Mouse (Mus musculus) spleen, adult 18-20 months (tissue): ENCODE measurements around the gene Grap.

Source experiments
- DNase-seq, 2 experiments: peaks; one replicate each; pipeline ENCODE4 v3.0.0; 2022; ENCODE audit warnings: mixed read lengths in 2 of 2

Gene Grap

GRCm38 (mm10) chr11:61685119-61685725, 32.2 kb downstream of the Grap start:
- DNase-seq = no peak

- no peak for DNase-seq
These were observed 33.1 kb downstream of the Grap start for GRCm38 (mm10) chr11:61686141-61686540.

DNA sequence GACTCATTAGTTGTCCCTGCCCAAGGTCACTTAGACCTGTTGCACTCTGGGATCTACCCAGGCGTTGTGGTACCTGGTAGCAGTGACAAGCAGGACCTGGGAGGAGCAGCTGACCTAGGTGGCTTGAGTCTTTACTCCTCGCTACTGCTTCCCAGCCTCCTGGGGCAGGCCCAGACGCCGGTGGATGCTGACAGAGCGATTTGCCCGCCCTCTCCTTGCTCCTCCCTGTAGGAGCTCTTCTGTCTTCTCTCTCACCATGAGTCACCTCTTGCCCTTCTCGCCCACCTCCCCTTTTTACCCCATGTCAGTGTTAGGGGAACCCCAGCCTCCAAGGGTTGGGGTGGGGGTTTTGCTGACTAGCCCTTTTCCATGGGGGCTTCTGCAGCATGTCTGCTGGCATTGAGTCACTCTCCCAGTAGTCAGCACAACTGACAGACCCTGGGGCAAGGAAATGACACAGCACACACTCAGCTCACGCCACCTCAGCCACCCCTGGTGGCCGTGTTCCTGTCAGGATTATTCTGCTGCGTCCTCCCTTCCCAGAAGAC, 33.9 kb downstream of the Grap start:
- DNase-seq = no peak

GRCm38 (mm10) chr11:61687595-61687994, 34.5 kb downstream of the Grap start:
- no peak for DNase-seq

GRCm38 (mm10) chr11:61692996-61693395, 39.9 kb downstream of the Grap start:
- DNase-seq = no peak

- DNase-seq = no peak
These were observed 45.8 kb downstream of the Grap start for GRCm38 (mm10) chr11:61698852-61699251.

DNA sequence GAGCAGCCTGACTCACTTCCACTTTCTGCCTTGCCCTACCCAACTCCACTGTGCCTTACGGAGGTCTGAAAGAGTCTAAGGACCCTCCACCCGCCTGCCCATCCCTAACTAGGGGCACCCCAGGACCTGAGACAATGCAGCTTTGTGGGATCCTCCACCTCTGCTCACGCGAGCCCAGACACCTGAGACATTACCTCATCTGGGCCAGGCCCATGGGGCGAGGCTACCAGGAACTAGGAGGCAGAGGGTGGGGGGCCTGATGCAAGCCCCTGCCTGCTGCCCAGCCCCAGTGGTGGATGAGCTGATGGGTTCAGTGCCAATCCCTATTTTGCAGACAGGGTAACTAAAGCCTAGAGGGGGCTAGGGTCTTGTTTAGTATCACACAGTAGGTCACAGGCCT, 46.4 kb downstream of the Grap start:
- no peak for DNase-seq

GRCm38 (mm10) chr11:61699933-61700332, 46.9 kb downstream of the Grap start:
- no peak for DNase-seq

DNA sequence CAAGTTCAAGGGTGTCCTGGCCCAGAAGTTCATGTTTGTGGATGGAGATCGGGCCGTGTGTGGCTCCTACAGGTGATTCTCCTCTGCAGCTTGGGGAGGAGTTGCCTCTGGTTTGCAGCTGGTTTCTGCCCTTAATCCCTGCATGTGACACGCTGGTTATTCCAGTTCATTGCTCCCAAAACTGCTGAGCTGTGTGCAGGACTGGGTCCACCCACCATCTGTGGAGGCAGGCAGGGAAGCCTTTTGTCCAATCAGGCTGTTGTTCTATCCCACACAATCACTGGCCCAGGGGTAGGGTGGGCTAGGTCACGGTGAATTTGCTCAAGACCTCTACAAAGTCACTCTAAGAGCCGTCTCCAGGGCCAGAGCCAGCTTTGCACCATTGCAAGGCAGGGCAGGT, 48.6 kb downstream of the Grap start:
- no peak for DNase-seq

DNA sequence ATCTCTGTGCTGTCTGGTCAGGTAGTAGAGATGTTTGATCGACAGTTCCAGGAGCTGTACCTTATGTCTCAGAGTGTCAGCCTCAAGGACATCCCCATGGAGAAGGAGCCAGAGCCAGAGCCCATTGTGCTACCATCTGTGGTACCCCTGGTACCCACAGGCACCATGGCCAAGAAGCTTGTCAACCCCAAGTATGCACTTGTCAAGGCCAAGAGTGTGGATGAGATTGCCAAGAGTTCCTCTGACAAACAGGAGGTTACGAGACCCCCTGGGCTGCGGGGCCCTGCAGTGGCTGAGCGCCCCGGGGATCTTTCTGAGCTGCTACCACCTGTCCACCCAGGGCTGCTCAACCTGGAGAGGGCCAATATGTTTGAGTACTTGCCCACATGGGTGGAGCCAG, 49.4 kb downstream of the Grap start:
- DNase-seq = no peak

- no peak for DNase-seq
These were observed 52.5 kb downstream of the Grap start for GRCm38 (mm10) chr11:61705581-61705980.

DNA sequence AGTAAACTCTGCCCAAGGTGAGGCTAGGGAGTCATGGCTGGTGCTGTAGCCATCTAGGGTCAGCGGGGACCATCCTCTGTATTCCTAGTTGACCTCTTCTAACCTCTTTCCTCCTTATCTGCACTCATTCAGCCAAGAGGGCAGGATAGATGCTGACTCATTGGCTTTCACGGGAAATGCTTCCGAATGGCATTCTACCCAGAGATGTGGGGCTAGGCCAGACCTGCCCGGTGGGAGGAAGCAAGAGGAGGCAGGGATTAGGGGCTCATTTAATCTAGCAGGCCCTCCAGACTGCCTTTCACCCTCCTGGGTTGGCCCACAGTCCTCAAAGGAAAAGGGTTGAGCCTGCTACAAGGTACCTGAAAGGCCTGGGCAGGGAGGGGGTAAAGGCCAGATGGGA, 53.2 kb downstream of the Grap start:
- no peak for DNase-seq

DNA sequence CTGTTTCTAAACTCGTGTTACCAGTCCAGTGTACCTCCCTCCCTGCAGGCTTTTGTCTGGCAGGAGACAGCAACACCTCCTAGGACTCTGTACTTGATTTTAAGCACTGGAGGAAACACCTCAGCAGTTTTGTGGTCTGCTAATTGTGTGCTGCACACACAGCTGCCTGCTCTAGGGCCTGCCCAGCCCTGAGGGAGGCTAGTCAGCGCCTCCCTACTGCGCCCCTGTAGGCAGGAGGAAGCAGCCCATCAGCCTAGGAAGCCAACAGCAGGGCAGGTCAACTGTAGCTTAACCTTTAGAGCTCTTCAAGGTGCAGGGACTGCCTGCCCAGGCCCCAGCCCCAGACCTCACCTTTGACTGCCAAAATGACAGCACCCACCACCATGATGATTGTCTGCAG, 55.9 kb downstream of the Grap start:
- DNase-seq = no peak

GRCm38 (mm10) chr11:61713157-61713855, 60.2 kb downstream of the Grap start:
- no peak for DNase-seq

DNA sequence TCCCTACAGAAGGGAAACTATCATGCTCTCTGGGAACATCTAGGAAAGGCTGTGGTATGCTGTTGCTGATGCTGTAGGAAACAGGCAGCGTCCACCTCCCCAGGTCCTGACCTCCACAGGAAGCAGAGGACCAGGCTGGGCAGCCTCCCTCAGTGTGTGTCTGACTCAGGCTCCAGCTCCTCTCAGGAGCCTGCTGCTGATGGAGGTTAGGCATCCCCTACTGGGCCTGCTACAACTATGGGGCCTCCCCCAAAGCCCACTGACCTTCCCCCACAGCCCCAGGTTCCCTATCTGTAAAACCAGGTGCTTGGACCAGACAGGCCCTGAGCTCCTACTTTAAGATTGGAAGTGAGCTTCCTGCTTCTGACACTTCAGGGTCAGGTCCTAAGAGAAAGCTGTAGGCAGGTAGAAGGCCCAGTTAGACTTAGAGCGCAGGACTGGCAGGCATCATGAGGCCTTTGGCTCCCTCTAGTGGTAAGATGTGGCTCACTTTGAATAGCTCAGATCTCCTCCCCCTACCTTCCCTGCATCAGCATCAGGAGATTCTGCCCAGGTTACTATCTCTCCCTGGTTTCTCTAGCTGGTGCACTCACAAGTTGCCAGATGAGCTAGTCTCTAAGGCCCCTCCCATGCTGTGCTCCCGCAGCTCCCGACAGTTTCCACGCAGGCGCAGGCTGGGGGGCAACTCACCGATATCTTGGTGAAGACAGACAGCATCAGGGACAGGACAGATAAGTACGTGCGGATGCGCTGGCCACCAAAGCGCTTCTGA, 61.5 kb downstream of the Grap start:
- peak; percentile 24 to 54 for DNase-seq

DNA sequence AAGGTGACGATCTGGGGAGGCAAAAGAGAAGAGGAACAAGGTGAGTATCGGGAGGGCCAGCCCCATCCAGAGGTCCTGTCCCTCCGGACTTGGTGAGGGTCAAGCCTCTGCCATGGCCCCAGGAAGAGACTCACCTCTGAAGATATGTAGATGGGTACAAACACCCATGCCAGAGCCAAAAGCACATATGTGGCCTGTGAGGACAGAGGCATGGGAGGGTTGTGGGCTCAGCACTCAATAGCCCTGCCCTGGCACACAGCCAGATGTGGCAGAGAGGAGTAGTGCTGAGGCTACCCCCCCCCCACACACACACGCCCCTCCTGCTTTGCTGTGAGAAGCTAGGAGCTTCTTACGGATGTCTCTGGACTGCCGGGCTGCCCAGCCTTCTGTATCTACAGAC, 62.1 kb downstream of the Grap start:
- no peak for DNase-seq

DNA sequence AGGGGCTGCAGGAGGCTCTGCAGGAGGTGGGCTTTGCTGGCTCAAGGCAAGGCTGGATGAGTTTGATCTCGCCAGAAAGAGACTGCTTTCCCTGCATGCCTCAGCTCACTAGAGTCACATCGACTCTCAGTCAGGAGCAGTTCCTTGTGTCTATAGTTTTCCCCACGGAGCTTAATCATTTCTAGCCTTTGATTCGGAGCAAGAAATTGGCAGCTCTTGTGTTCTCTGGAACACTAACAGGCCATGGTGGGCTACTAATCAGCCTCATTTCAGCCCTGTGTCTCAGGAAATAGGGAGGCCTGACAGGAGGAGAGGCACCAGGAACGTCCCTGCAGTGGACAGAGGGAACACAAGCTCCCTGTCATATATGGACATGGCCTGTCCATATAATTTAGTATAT, 64.9 kb downstream of the Grap start:
- DNase-seq = no peak

DNA sequence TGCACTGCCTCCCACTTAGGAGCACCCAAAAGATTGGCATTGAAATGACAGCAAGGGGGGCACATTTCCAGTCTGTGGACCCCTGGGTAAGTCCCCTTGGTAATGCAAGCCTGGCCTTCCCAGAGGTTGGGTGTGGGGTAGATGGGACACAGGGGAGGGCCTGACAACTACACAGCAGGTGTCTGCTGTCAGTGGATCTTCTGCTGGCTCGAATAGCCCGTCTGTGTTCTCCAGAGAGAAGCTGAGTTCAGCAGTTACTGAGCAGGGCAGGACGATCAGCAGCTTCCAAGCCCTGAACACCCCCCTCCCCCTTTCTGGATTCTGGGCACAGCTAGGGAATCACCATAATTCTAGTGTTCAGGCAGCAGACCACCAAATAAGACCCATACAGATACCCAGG, 66.3 kb downstream of the Grap start:
- no peak for DNase-seq

- no peak for DNase-seq
These were observed 66.8 kb downstream of the Grap start for GRCm38 (mm10) chr11:61719826-61720225.

DNA sequence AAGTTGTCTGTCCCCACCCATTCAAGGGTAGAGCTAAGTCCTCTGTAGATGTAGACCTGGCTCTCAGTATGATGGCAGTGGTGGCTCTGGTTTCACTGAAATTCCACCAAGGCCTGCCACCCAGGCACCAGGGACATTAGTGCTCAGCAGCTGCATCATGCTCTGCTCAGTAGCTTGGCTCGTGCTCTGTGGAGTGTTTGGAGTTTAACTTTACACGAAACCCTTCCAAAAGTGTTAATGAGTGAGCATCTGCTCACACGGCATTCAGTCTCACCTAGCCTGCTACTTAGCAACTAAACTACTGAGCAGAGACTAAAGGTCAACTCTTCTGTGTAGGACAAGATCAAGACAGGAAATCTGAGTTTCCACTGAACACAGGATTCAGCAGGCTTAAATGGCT, 67.6 kb downstream of the Grap start, which contains the start of gene Slc5a10:
Slc5a10 (minus strand) TSS at position 191 of the 400 bp plus-strand sequence.
- DNase-seq = no peak

DNA sequence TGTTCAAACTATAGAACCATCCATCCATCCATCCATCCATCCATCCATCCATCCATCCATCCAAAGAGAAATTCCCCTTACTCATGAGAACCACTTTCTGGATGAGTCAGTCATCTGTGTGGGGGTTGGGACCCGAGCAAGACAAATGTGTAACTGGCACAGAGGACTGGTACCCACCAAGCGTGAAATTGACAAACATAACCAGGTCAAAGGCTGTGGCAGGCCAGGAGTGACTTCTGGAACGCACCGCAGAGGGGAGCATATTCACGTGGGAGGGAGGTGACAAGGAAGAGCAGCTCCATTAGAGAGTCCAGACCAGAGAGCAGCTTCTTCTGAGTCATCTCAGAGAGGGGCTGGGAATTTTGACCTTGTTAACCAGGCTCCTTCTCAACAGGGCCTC, 69.0 kb downstream of the Grap start:
- no peak for DNase-seq
